Mouse (Mus musculus) kidney, embryonic 14.5 days (tissue): ENCODE results near the gene Tenm4. TPM values are rescaled to one million over a fixed set of nuclear protein-coding genes. Genes with fewer than 3 reads are reported as not detected.

Experiments
- ATAC-seq: fragments of 200-750 bp; cut with Nextera tagmentation; 2 replicates; pipeline ENCODE4 v1.8.0; 2017; ENCODE audit warnings: moderate number of reproducible peaks, mild to moderate bottlenecking, moderate TSS enrichment, moderate library complexity; ENCODE audit not compliant: low FRiP score, low TSS enrichment
- H3K27ac ChIP-seq: fragments of 300-500 bp; sonication (generic); 2 replicates; pipeline ENCODE4 v1.5.1; 2014; ENCODE audit warnings: low read depth, mild to moderate bottlenecking, low read length, moderate library complexity, mixed read lengths
- H3K27me3 ChIP-seq: fragments of 300-500 bp; sonication (generic); 2 replicates; pipeline ENCODE4 v1.6.1; 2014; ENCODE audit warnings: mild to moderate bottlenecking, low read length; ENCODE audit not compliant: control insufficient read depth, insufficient read depth
- H3K36me3 ChIP-seq: fragments of 300-500 bp; sonication (generic); 2 replicates; pipeline ENCODE4 v1.6.1; 2014; ENCODE audit warnings: low read length, mixed read lengths; ENCODE audit not compliant: control insufficient read depth, insufficient read depth
- H3K4me1 ChIP-seq: fragments of 300-500 bp; sonication (generic); 2 replicates; pipeline ENCODE4 v1.6.1; 2014; ENCODE audit warnings: low read length, mixed read lengths; ENCODE audit not compliant: control insufficient read depth, insufficient read depth
- H3K4me2 ChIP-seq: fragments of 300-500 bp; sonication (generic); replicated peaks from 2 replicates; pipeline ENCODE4 v1.6.1; 2014; ENCODE audit warnings: low read depth, mild to moderate bottlenecking, low read length
- H3K4me3 ChIP-seq: fragments of 300-500 bp; sonication (generic); 2 replicates; pipeline ENCODE4 v1.5.1; 2014; ENCODE audit warnings: mild to moderate bottlenecking, low read length
- H3K9ac ChIP-seq: fragments of 300-500 bp; sonication (generic); 2 replicates; pipeline ENCODE4 v1.6.1; 2014; ENCODE audit warnings: low read depth, mild to moderate bottlenecking, low read length, moderate library complexity
- H3K9me3 ChIP-seq: fragments of 300-500 bp; sonication (generic); 2 replicates; pipeline ENCODE4 v1.6.1; 2016; ENCODE audit warnings: low read length; ENCODE audit not compliant: control insufficient read depth
- WGBS: fragments of 180-500 bp; shearing (Covaris S2); extraction: QIAGEN DNeasy Blood & Tissue Kit; methylation state at CpG from one replicate; pipeline ENCODE4 v1.1.7; 2014; 5-methylcytosine and 5-hydroxymethylcytosine counted together
- polyA plus RNA-seq: library from polyadenylated mRNA; unstranded; fragments of >200 nt; fragmentation: Nextera tagmentation; extraction: Ambion mirVana; gene quantifications from 2 replicates; pipeline ENCODE4 v1.2.1, GENCODE M21; 2014

Tenm4 gene
- polyA plus RNA-seq, 1 experiment from 2014 or later = 51.0 TPM

DNA sequence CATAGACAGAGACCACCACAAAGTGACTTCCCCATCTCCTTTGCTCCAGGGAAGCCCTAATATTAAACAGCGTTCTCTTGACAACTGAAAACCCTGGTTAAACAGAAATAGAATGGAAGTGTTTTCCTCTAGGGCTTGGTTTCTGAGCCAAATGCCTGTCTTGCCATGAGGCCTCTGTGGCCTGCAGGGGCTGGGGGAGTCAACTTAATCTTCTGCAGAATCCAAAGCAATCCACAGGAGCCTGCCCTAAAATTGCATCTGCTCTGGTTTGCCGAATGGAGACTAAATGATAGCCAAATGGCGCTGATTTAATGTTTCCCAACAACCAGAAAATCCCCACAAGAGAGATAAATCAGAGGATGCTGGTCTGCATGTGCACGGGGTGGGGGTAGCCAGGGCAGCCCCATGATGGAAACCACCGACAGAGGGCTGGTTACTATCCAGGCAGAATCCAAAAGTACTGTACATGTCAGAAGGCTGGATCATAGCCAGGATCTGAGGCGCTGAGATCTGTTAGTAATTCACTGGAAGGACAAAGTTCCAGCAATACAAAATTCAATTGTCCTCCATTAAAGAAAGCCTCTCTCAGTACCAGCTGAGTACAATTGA is 663.7 kb downstream of the Tenm4 start:
- Histone ChIP-seq H3K4me2 (no peak overlapping the region), H3K36me3 (peaks cover 8% of the 10 kb centered on the region; the same call in 1 of the 2 replicates), H3K4me3 (no peak overlapping the region), H3K9me3 (no peaks in the 10 kb centered on the region), H3K9ac (no peak overlapping the region), H3K27ac (peak overlapping the region; percentile 31; the same call in 1 of the 2 replicates), H3K27me3 (no peaks in the 10 kb centered on the region), H3K4me1 (peaks cover 11% of the 10 kb centered on the region)
- peak; percentile 74 for ATAC-seq
- 45% methylated on average over 6 of the region's 6 CpGs for WGBS

DNA sequence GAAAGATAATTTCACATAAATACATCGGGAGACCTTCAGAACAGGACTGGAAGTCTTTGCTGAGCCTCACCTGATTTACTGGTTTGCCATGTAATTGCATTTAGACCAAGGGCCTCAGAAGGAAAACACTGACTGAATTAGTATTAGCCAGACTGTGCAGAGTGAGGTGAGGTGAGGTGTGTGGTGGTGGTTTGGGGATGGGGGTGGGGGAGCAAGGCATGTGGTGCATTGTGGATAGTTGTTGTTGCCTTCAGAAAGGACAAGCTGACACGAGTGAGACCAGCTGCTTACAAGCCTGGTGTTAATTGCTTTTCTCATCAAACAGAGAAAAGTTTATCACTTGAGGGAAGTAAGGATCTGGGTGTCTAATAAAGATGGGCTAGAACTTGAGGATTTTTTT is 664.3 kb downstream of the Tenm4 start:
- no peaks in the 10 kb centered on the region for H3K27me3 ChIP-seq
- no peak overlapping the region for H3K4me2 ChIP-seq
- peaks cover 8% of the 10 kb centered on the region; the same call in 1 of the 2 replicates for H3K36me3 ChIP-seq
- no peak overlapping the region for H3K9ac ChIP-seq
- H3K27ac ChIP-seq = no peak overlapping the region
- 33% methylated on average over 2 of the region's 2 CpGs for WGBS
- H3K9me3 ChIP-seq = no peaks in the 10 kb centered on the region
- H3K4me1 ChIP-seq = peaks cover 11% of the 10 kb centered on the region
- peak; percentile 32; the same call in 1 of the 2 replicates for ATAC-seq
- no peak overlapping the region for H3K4me3 ChIP-seq

DNA sequence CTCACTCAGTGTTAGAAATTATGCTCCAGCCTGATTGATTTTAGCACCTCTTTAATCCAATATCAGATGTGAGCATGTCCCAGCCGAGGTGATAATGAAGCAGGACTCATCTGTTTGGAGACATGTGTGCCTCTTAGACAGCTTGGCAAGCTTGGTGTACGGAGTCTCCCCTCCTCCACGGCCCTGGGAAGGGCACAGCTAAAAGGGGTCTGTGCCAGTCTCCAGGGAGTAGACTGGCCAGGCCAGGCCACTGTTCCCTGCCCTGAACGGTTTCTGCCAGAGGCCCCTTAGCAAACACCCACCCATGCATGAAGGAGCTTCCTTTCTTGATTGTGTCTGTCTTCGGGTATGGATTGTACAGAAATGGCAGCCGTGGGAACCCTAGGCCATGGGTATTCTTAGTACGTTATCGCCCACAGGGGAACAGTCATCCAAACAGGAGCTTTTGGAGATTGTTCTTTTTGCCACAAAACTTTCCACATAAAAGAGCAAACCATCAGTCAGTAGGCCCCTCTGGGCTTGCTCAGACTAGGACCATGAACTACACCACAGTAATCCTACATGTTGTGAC is 667.3 kb downstream of the Tenm4 start:
- H3K36me3 ChIP-seq = peaks cover 8% of the 10 kb centered on the region; the same call in 1 of the 2 replicates
- WGBS = 82% methylated on average over 8 of the region's 8 CpGs

DNA sequence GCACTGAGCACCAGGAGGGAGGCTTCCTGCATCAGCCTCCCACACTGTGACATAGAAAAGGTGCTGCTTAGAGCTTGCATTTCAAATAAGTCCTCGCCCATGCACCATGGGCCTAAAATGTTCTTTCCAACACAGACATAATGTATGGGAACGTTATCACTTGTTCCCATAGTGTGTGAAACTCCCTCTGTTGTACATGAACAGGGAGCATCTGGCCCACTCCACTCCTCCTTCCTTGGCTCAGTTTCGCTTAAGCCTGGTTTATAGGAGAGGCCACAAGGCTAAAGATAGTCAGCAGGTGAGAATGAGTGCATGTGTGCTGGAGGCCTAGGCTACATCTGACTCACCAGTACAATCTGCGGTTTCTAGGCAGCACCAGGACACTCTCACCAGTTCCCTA is 667.9 kb downstream of the Tenm4 start:
- no peak overlapping the region for H3K27ac ChIP-seq
- WGBS = 96% methylated on average over 4 of the region's 4 CpGs
- peaks cover 3% of the 10 kb centered on the region; the same call in 1 of the 2 replicates for H3K4me1 ChIP-seq
- ATAC-seq = no peak
- H3K4me3 ChIP-seq = no peak overlapping the region
- H3K9ac ChIP-seq = no peak overlapping the region
- H3K27me3 ChIP-seq = no peaks in the 10 kb centered on the region
- H3K36me3 ChIP-seq = peaks cover 8% of the 10 kb centered on the region; the same call in 1 of the 2 replicates
- no peak overlapping the region for H3K4me2 ChIP-seq
- no peaks in the 10 kb centered on the region for H3K9me3 ChIP-seq

More for the DNA sequence above, 667.3 kb downstream of the Tenm4 start:
- Histone ChIP-seq H3K27ac (no peak overlapping the region), H3K4me2 (no peak overlapping the region), H3K4me3 (no peak overlapping the region), H3K9ac (no peak overlapping the region), H3K27me3 (no peaks in the 10 kb centered on the region), H3K4me1 (no peaks in the 10 kb centered on the region), H3K9me3 (no peaks in the 10 kb centered on the region)
- ATAC-seq = peak; percentile 37; the same call in 1 of the 2 replicates

DNA sequence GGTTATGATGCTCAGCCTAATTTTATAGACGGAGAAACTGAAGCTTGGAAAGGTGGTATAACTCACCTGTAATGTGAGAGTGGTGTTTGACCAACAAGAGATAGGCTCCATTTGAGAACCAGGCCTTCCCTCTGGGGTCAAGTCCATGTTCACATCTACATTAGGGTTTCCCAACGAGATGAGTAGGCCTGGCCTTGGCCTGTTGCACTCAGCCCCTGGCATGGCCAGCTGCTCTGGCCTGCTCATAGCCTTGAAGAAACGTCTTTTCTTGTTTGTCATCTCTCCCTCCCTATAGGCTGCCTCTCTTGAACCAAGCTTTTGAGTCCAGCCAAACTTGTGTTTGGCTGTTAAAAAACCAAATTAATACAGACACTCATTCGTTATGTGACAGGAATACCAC is 668.5 kb downstream of the Tenm4 start:
- H3K27me3 ChIP-seq = no peaks in the 10 kb centered on the region
- WGBS = 85% methylated on average over 4 of the region's 4 CpGs

DNA sequence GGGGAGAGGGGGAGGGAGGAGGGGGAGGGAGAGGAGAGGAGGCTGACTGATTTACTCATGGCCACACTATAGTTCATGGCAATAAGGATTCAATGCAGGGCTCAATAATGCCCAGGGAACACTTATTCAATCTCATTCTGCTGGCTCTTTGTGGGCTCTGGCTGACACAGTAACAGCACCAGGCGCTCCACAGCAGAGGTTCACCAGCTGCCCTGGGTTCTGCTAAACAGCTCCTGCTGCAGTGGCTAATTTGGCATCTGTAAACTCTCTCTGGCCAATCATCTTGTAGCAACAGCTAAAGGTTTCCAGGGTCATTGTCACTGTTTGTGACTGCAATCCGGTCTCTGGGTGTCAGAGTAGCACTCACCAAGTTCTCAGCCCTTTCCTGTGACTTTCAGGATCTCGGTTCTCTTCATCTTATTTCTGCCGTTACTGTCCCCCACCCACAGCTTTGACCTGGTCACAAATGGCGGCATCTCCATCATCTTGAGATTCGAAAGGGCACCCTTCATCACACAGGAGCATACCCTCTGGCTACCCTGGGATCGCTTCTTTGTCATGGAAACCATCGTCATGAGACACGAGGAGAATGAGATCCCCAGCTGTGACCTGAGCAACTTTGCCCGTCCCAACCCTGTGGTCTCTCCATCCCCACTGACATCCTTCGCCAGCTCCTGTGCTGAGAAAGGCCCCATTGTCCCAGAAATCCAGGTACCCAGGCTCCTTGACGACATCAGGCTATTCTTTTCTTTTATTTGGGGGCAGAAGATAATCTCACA is 671.6 kb downstream of the Tenm4 start:
- no peak overlapping the region for H3K27ac ChIP-seq
- H3K4me3 ChIP-seq = no peak overlapping the region
- peaks cover 5% of the 10 kb centered on the region; the same call in 1 of the 2 replicates for H3K4me1 ChIP-seq
- ATAC-seq = no peak
- no peak overlapping the region for H3K4me2 ChIP-seq
- H3K36me3 ChIP-seq = peaks cover 11% of the 10 kb centered on the region; the same call in 1 of the 2 replicates
- no peaks in the 10 kb centered on the region for H3K9me3 ChIP-seq
- H3K9ac ChIP-seq = no peak overlapping the region
- no peaks in the 10 kb centered on the region for H3K27me3 ChIP-seq
- 72% methylated on average over 12 of the region's 12 CpGs for WGBS

More for the DNA sequence above, 668.5 kb downstream of the Tenm4 start:
- H3K4me3 ChIP-seq = no peak overlapping the region
- no peak overlapping the region for H3K9ac ChIP-seq
- H3K27ac ChIP-seq = no peak overlapping the region
- H3K9me3 ChIP-seq = no peaks in the 10 kb centered on the region
- no peak for ATAC-seq
- peaks cover 5% of the 10 kb centered on the region; the same call in 1 of the 2 replicates for H3K4me1 ChIP-seq
- no peak overlapping the region for H3K4me2 ChIP-seq
- H3K36me3 ChIP-seq = peaks cover 8% of the 10 kb centered on the region; the same call in 1 of the 2 replicates

DNA sequence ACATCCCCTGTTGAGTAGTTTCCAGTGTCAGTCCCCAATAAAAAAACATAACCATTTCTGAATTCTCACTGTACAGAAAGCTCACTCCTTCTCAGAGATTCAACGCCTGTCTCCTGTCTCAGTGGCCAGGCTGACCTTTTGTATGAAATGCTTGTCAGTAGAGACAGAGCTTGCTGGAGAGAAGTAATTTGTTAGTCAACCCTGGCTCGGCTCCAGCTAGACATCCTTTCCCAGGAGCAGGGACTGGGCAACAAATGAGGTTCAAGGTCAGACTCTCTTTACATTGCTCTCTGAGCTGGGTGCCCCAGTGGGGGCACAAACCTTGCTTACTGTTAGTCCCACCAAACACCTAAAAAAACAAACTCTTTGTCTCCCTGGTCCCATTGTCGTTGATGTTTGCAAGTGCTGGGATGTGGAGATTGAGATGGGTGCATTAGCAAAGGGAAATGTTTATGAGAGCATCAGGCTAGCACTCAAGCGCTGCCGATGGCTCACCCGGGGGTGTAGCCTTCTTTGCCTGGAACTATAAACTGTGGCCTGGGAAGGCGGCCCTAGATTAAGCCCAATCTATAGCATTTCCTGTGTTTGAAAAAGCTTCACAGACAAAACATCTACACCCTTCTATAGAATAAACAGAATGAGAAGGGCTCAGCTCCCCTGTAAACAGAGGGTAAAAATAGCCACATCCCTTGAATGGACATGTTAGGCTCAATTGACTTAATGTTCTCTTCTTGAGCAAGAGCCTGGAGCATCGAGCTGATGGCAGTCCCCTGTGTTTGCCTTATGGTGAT is 673.3 kb downstream of the Tenm4 start:
- H3K27ac ChIP-seq = peak overlapping the region; percentile 43; the same call in 1 of the 2 replicates
- no peak overlapping the region for H3K9ac ChIP-seq
- H3K36me3 ChIP-seq = peaks cover 13% of the 10 kb centered on the region; the same call in 1 of the 2 replicates
- no peaks in the 10 kb centered on the region for H3K9me3 ChIP-seq
- ATAC-seq = no peak
- H3K4me3 ChIP-seq = no peak overlapping the region
- H3K4me1 ChIP-seq = peaks cover 5% of the 10 kb centered on the region; the same call in 1 of the 2 replicates
- H3K4me2 ChIP-seq = no peak overlapping the region
- 51% methylated on average over 8 of the region's 8 CpGs for WGBS
- no peaks in the 10 kb centered on the region for H3K27me3 ChIP-seq

DNA sequence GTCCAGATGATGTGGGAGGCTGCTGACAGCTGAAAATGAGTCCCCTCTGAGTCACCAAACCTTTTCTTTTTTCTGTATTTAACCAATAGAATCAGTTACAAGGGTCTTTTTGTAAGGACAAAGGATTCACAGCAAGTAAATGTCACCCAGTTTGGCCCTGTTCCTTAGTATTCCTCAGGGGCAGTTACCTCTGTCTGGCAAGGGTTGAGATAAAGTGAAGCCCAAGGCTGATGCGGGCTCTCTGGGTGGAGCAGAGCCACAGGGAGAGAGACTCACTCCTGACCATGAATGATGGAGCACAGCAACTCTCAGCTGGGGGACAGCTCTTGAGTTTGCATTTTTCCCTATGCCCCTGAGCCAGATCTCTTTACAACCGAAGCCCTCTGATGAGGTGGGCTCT is 681.7 kb downstream of the Tenm4 start:
- H3K4me3 ChIP-seq = no peak overlapping the region
- no peaks in the 10 kb centered on the region for H3K4me1 ChIP-seq
- H3K4me2 ChIP-seq = no peak overlapping the region
- WGBS = 89% methylated on average over 2 of the region's 2 CpGs
- peaks cover 24% of the 10 kb centered on the region for H3K36me3 ChIP-seq
- H3K27ac ChIP-seq = no peak overlapping the region
- no peak for ATAC-seq
- H3K27me3 ChIP-seq = no peaks in the 10 kb centered on the region
- H3K9me3 ChIP-seq = no peaks in the 10 kb centered on the region
- no peak overlapping the region for H3K9ac ChIP-seq
